Mouse (Mus musculus) 416B (cell line): ENCODE measurements at regions not wholly inside any gene's neighbourhood (a gene's known extent, or its start where the extent isn't known, plus 50 kb on each side); places are given as distances from the start of the nearest gene placed in this dataset.

ENCODE experiments used
- DNase-seq: peaks from one replicate; pipeline ENCODE4 v3.0.0; 2011; ENCODE audit warnings: low read depth

DNA sequence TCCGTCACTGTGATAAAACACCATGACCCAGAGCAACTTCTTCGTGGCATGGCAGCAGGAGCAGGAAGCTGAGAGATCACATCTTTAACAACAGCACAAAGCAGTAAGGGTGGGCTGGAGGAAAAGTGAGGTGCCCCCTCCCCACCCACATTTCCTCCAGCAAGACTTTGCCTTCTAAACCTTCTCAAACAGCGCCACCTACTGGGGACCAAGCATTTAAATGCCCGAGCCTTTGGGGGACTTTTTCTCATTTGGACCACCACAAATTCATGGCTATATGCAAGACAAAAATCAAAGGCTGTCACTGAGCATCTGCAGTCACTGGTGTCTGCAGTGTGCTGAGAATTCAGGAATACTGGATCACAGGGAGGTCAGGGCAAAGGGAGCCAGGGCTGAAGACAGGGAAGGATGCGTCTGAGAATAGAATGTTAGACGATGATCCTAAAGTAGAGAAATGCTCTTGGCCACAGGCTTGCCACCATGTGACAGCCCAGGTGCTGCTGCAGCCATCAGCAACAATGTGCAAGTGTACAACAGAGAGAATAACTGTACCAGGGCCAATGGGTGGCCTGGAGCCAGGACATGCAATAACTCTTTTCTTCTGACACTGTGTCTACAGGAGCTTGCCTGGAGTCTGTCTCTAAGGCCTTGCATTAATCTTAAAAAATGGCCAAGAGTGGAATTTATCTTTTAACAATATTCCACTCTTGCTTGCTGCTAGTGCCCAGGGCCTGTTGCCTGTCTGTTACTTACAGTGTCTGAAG lies 430.5 kb downstream of the Matn1 start:
- peak; percentile 8 for DNase-seq

DNA sequence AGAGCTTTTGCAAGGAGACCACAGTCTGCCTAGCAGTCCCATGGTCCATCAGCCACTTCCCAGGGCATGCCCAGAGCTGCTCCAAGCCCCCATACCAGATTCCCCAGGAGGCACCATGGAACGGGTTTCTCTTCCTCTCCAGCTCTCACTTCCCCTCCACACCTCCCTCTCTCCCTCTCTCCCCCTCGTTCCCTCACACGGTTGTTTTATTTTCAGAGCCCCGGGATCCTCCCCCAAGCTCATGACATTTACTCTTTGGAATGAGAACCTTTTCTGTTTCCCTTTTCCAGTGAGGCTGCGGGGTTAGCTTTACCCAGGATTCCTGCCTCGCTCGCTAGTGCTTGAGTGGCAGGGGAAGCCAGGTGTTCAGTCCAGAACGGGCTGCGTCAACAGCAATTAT lies 436.9 kb downstream of the Matn1 start:
- DNase-seq, result no peak

DNA sequence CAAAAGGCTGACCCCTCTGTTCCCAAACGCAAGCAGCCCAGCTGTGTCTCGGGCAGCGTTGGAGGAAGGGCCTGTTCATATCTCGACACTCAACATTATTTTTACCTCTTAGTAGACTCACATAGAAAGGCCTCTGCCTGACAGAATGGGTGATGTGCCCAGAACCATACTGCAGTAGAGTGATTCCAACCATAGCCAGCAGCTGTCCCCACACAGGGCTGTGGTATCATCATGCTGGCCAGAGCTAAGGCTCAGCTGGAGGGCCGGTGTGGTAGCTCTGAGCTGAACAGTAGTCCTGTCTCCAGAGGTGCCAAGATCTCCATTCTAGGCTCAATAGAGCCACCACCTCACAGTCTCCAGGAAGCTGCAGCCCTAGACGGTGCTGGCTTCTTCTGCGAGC lies 437.3 kb downstream of the Matn1 start:
- DNase-seq, result no peak

DNA sequence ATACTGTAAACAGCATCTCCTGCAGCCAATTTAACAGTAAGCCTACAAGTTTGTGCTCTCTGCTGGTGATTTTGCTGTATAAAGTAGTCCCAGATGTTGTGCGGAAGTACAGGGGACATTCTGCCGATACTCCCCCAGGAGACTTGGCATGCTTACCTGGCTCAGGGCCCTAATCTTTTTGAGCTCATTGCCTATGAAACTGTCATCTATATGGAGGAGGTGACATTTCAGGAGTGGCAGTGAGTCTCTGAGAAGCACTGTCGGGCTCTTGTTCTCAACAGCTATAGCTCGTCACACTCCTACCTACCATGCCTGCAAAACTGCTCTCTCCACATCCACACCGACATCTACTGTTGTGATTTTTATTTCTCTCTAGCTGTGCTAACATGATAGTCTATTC lies 439.7 kb downstream of the Matn1 start:
- DNase-seq, result no peak

DNA sequence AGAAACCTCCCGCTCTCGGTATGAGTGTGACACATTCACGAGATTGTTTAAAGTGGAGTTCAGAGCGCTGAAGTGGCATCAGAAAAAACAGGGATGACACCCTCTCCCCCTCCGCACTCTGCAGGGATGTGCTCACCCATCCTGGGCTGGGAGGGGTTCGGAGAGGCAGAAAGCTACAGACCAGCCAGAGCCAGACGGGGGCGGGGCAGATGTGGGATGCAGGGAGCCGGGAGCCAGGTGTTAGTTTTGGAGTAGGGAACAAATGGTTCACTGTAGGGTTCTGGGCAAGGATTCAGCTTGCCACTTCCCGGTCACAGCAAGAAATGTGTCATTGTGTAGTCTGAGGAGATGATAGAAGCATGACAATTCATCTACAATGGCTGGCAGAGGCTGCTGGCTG lies 442.8 kb downstream of the Matn1 start:
- DNase-seq, result no peak

DNA sequence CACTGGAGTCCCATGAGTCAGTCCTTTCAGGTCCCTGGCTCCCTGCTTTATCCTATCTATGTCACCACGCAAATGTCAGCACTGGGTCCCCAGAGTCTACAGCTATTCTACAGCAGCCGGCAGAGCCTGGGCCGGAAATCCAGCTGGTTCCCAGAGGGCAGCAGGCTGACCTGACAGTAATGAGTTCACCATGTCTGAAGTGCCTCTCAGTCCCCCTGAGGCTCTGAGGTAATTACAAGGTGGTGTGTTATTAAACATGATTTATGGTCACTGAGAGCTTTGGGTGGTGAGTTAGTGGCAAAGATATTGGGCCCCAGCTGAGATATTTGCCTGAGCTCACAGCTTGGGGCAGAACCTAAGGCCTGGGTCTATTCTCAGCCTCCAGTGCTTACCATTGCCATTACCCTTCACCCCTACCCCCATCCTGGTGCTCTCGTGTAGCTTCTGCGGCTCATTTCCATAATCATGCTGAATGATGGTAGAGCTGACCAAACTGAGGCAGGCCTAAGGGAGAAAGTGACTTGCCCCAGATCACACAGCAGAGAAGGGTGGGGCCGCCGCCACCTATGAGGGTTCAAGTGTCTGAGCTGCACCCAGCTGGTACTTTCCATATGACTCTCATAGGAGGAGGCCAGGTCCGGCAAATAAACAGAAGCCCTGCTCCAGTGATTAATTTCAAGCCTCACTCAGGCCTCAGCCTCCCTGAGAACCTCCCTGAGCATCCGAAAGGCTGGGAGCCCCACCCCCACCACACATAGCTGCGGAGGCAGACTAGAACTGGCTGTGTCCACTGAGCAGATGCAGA lies 446.8 kb downstream of the Ptpru start:
- no peak for DNase-seq

DNA sequence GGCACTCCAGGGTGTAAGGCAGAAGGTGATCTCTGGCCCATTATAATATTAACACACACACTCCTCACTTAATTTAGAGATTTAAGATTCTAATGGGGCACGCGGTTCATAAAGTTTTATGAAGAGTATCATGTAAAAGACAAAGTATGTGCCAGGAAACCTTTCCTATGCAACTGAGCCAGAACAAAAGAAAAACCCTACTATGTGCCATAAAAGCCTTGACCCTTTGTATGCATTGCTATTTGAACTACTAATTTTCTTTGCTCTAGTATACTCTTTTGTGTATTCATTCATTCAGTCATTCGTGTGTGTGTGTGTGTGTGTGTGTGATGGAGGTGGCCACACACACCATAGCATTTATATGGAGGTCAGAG lies 446.2 kb downstream of the Ptpru start:
- no peak for DNase-seq

DNA sequence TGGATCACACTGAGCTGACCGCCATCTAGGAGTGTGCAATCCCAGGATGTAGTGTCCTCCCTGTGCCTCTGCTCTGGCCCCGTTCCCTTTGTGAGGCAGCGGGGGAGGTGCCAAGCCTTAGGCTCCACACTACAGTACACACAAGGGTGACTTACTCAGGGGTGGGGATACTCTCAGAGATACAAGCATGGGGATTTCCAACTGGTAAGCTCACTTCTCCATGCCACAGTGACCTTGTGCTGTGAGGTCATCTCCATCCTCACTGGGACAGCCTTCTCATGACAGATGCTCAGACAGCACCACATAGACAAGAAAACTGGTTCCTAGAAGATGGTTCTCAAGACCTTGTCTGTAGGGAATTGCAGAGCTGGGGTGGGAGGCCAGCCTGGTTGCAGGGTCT lies 445.6 kb downstream of the Ptpru start:
- no peak for DNase-seq

DNA sequence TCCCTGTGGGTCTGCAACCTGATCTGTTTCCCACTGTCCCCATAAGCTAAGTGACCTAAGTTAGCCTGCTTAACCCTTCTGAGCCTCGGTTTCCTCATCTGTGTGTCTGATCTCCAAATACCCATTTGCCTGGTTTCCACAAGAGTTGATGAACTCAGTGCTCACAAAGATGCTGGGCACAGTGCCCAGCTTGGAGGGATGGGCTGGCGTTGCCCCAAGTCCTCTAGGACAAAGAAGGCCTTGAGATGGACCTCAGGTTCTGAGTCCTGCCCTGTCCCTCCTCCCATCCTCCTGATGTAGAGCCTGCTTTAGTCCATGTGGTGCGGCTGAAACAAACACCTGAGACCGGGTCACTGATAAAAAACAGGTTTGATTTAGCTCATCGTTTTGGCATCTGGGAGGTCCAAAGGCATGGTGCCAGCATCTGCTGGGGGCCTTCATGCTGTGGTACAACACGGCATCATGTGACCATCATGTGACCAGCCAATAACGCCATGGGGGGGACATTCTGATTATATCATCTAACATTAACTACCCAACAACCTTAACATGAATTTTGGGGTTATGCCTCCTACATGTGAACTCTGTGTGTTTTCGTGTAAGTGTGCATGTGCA lies 441.8 kb downstream of the Ptpru start:
- DNase-seq, result no peak

DNA sequence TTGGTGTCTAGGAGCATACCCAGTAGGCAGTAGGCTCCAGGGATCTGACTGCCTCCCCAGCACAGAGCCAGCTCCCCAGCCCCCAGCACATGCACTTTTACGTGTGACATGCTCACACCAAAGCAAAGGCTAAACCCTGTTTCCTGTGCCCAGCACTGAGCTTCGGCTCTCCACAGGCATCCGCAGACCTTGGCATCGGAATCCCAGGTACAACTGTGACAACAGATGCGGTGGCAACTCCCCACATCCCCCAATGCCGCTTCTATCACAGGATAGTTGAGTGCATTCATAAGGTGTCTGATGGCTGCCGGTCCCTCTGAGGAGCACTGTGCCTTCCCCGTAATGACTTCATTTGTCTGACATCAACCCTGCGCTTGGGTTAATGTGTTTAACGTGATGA lies 440.9 kb downstream of the Ptpru start:
- no peak for DNase-seq

DNA sequence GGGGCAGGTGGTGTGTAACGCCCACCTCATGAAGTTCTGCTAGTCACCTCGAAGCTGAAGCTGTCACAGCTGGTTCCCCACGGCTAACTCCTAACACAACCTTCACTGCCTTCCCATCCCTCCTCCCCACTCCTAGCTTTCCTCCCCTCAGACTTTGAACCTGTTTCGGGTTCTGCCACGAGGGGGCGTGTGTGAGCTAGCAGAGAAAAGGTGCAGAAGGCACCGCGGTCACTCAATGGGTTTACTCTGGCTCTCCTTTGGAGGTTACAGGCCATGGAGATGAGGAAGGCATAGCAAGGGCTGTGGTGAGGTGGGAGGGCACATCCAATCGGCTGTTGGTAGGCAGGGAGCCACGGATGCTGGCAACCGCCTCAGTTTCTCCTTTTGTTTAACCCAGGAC lies 437.3 kb downstream of the Ptpru start:
- peak; percentile 26 for DNase-seq

DNA sequence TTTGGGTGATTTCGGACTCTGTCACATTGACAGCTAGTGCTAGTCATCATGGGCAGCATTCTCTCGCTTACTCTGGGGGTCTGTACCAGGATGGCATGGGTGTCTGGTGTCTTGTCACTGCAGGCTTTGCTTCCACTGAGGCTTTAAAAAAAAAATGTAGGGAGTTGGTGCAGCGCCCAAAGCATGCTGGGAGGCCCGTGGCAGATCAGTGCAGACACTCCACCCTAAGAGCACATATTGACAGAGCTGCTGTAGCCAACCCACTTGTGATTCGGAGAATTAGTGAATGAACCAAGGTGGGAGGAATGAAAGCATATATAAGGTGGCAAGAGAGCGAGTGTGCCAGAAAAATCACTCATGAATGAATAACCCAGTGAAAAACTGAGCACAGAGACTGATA lies 436.8 kb downstream of the Ptpru start:
- DNase-seq, result no peak

DNA sequence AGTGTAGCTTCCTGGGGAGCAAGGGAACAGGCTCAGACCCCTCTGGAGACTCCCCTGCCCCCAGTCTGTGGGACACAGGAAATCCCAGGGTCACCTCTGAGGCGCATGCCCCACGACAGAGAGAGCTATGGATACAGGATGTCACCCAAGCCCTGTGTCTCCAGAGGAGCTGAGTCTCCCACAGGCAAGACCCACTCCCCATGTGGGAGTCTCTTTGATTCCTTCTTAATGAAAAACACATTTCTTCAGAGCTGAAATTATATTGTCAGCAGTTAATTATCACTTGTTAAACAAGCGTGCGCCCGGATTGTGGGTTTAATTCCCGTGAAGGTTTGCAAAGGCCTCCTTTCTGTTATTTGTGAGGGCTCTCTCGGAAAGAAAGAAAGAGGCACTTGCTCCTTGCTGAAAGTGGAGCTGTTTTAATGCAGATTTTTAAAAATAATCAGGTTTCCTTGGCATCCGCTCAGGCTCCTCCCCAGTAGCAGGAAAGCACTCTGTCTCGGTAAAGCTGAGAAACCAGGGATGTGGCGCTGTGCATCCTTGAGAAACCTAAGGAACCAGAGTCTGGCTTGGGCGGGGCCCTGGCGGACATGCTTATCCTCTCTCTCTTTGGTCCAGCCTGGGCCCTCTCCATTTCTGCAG lies 432.6 kb downstream of the Ptpru start:
- no peak for DNase-seq

DNA sequence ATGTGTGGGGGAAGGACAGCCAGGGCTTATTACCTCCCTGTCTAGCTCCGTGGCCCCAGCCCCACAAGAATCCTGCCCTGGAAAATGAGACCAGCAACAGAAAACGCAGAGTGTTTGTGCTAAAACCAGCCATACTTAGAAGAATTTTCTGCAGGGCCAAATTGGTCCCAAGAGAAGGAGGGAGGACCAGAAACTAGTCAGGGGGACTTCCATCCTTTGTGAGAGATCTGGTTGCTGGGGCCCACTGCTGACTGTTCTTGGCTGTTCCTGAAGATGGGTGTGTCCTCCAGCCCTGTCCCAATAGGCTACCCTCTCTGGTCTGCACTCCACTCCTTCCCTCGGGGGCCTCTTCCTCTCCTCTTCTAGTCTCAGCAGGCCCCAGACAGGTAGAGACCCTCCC lies 430.6 kb downstream of the Ptpru start:
- no peak for DNase-seq

DNA sequence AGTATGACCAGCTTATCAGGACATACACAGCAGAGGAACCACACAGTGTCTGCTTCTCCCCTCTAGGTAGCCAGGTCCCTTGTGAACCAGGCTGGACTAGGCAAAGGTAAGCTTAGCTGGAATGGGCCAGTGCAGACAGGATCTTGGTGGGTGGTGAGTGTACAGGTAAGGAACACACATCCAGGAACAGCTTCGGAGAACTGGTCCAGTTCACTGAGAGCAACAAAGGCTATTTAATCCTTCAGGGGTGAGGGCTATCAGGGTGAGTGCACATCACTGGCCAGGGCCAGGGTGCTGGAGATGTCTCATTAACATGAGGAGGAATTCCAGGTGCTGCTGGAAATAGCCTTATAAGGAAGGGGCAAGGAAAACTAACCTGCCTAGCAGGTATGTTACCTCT lies 429.4 kb downstream of the Ptpru start:
- DNase-seq, result no peak

DNA sequence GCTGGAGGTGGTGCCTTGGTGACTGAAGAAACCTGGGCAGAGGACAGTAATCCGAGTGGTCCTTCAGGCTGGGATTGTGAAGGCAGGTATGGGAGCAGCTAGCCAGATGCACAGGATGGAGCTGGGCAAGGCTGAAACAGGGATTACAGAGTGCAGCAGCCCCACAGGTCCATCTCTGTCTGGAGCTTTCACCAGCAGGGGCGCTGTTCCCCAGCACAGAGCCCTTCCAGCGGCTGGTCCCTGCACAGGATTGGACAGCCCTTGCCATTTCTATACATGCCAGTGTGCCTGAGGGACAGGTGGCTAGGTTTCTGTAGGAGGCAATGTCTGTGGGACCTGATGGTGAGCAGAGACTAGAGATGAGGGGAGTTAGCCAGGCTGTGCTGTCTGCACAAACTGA lies 428.3 kb downstream of the Ptpru start:
- DNase-seq, result peak; percentile 11

DNA sequence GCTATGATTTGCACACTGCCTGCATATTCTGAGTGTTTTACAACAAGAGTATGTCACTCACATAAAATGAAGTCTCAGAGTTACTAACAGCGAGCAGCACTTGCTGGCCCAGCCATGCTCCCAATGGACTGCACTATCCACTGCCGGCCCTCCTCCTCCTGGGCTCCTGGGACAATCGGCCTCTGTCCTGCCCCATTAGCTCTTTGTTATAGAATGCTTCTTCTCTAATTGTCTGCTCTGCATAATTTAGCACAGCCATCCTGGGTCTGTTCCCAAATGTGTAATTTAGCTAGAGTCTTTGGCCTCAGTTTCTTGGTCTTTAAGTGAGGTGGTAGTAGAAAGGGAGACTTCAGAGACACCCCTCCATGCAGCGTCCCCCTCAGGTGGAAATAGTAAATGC lies 426.2 kb downstream of the Ptpru start:
- DNase-seq, result no peak

DNA sequence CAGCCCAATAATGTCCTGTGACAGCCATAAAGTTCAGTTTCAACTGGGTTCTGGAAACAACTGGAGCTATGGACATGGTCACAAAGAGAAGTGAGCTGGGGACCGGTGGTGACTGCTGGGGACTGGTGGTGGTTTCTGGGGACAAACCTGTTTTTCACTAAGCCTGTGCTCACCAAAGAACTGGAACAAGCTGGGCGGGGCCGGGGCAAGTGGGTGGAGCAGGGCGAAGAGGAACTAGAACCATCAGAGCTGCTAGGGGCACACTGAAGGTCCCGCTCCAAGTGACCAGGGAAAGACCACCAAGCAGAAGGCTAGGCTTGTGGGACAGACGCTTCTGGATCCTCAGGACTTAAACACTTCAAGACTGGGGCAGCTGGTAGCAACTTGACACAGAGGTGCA lies 424.7 kb downstream of the Ptpru start:
- DNase-seq, result no peak

DNA sequence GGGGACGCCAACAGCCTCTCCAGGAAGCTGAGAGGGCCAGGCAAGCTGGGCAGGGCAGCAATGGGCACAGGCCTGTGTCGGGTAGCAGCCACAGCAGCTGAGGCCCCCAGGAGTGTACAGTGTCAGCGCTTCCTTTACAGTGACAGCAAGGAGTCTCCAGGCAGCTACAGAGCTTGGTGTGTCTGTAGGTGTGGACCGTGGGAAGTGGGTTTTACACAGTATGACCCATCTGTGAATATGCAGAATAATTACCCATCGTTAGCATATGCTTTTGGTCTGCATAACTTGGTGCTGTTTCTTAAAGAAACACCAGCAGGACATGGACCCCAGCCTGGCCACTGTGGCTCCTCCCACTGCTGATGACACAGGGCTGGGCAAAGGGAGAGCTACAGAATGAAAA lies 422.6 kb downstream of the Ptpru start:
- no peak for DNase-seq

DNA sequence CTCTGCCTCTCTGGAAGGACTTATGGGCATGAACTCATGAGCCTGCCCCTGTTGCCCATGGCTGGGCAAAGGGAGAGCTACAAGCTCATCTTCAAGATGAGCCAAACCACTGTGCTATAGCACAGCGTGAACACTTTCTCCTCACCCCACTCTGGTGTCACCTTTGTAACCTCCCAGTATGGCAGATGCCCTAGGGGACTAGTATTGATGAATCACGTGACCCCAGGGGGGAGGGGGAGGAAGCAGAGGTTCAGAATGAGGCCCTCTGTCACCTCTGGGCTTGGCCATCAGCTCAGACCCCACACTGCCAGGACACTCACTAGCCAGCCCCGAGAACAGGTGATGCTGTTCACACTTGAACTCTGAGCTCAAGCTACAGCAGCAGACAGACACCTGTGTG lies 421.9 kb downstream of the Ptpru start:
- DNase-seq, result no peak

DNA sequence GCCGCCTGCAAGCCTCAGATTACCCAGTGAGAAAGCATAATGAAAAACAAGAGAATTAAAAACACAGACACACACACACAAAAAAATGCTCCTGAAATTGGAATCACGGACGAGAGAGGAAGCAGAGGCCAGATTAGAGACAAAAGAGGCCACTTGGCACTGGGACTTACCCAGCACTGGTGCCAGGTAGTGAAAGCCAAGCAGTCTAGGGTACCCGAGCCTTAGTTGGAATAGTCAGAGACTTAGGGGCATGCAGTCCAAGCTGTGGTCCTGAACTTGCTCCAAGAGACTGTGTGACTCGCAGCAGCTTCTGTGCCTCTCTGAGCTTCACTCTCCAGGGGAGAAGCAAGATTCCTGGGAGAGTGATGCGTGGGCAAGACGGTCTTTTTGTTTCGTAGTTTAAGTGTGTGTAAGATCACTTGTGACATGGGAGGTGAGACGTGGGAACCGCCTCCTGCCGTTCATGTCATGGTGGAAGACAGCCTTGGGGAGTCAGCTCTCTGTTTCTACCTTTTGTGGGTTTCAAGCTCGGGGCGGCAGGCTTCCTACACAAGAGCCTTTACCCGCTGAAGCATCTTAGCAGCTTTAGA lies 420.8 kb downstream of the Ptpru start:
- DNase-seq, result no peak

DNA sequence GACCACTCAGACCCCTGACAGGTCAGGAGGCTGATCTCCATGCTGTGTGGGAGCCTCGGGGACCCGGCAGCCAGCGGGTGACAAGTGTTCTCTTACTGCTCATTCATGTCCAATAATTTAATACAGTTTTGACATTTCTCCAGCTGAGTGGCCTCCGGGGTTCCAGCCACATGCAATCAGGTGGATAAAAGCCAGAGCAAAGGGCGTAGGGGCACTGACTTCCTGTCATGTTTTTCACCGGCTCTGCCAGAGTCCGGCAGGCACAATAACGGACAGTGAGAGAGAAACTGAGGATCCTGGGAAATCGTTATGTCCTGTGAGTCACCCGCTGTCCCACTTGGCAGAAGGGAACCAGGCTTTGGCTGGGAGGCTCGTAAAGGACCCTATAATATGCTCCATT lies 412.8 kb downstream of the Ptpru start:
- DNase-seq, result no peak

DNA sequence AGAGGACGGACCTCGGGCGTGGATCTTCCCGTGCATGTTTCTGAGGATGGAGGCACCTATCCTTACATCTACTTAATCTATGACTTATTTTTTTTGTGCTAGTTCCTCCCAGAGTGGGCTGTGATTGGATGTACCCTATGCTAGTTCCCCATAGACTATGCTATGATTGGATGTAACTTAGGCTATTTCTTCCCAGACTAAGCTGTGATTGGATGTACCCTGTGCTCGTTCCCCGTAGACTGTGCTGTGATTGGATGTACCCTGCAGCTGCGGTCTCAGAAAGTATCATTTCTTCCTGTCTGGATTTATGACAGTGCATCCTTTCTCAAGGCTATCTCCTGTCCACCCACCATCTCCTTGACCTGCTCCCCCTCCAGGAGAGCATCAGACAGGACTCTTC lies 410.2 kb downstream of the Ptpru start:
- peak; percentile 1 for DNase-seq
